Mouse (Mus musculus) bone marrow macrophage, adult 2 months (primary cell): ENCODE data around the gene Necap1.

Experiments used
- CTCF ChIP-seq: IDR thresholded peaks from 2 replicates; pipeline ENCODE4 v1.5.1; 2012; ENCODE audit warnings: low read depth, mild to moderate bottlenecking, low read length, moderate library complexity
- POLR2A ChIP-seq: IDR thresholded peaks from 2 replicates; pipeline ENCODE4 v1.6.1; 2012; ENCODE audit warnings: mild to moderate bottlenecking, low read depth, low read length, borderline replicate concordance

- TF ChIP-seq CTCF (no peak), POLR2A (no peak)
These were observed 5.0 kb downstream of the Necap1 start for GRCm38 (mm10) chr6:122879141-122879735.
